Mouse (Mus musculus) thymus, postnatal 36 days (tissue): ENCODE measurements around the gene Mthfd1.

Source experiments
- DNase-seq, 2 experiments: peaks; one replicate each; pipeline ENCODE4 v3.0.0; 2022; ENCODE audit warnings: mixed read lengths in 2 of 2

The Mthfd1 gene

DNA sequence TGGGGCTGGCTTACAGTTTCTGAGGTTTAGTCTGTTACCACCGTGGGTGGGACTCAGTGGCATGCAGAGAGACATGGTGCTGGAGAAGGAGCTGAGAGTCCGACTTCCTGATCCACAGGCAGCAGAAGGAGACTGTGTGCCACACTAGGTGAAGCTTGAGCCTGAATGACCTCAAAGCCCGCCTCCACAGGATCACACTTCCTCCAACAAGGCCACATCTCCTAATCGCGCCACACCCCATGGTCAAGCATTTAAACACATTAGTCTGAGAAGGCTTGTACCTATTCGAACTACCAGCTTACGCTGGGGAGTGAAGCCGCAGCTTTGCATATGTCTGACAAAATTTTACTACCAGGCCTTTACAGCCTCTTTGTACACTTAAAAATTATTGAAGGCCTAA, 50.0 kb downstream of the Mthfd1 start:
- no peak for DNase-seq

DNA sequence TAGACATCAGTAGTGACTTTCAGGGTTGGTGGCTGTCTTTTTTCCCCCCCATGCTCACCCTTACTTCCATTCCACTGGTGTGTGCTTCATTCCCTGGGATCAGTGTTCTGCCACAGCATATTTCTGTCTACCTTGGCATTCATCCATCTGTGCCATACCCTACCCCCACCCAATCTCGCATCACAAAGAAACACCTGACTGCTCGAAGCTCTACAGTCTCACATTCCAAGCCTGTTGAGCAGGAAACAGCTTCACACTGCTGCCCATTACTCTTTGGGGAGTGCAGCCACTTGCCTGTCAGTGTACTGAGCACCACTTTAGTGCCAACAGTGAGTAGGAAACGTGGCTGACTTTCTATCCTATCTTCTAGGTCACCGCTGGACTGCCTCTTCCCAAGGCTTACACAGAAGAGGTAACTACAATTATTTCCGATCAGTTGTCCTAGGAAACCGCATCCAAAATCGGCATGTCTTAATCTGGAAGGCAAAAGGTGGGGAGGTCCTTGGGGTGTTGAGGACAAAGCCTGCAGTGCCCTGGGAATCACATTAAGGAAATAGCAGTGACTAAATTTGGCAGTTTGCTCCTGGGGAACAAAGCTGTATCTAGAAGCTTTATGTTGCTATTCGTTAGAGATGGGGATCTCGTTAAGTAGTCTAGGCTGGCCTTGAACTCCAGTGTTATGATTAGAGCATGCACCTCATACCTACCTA, 51.9 kb downstream of the Mthfd1 start:
- DNase-seq, result no peak

DNA sequence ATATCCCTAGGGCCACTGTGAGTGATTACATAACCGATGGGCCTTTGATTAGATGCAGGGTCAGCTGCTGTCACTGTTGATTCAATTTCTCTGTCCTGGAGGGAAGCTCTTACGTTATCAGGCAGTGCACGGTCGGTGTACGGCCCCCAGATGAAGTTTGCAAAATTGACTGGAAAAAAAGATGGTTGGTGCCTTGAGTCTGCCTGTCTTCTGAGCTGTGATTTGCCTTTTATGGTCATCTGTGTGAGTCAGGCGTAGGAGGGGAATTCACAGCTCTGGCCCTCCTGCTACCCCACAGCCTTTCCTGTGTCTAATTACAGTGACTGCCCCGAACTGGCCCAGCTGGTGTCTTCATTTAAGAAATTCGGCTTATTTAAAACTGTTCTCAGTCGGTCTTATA, 52.9 kb downstream of the Mthfd1 start:
- no peak for DNase-seq

DNA sequence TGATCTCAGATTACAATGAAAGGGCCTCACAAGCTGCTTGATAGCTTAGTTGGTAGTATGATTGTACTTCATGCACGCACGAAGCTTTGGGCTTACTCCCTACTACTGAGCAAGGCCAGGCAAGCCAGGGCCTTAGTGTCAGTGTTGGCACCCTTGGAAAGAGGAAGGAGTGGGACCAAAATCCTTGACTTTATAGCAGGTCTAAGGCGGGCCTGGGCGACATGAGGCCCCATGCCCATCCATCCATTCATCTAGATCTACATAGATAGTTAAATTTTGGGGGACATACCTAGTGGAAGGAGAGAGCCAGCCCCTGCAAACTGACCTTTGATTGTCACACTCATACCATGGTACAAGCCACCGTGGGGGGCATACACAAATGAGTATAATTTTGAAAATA, 53.3 kb downstream of the Mthfd1 start:
- DNase-seq, result no peak

DNA sequence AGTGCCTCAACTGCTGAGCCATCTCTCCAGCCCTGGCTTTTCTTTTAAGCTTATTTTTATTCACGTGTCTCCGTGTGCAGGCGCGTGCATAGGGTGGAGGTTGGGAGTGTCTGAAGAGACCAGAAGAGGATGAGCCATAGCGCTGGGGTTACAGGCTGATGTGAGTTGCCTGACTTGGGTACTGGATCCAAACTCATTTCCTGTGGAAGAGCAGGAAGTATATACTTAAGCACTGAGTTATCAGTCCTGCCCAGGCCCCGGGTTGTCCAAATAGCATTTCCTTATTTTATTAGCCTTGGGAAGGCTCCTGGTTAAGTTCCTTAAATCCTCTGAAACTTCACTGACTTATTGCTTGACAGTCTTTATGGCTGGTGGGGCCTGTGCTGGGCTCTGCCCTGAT, 54.9 kb downstream of the Mthfd1 start:
- DNase-seq, result no peak

DNA sequence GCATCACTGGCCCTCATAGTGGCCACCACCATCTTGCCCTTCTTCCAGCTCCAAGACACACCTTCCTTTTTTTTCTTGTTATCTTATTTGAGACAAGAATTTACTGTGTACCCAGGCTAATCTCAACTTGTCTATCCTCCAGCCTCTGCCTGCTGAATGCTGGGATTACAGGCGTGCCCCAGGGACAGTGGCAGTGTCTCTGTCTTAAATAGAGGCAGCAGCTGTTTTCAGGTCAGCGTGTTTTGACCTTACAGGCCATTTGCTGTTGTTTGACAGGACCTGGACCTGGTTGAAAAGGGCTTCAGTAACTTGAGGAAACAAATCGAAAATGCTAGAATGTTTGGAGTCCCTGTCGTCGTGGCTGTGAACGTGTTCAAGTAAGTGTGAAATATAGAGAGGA, 55.5 kb downstream of the Mthfd1 start:
- no peak for DNase-seq

DNA sequence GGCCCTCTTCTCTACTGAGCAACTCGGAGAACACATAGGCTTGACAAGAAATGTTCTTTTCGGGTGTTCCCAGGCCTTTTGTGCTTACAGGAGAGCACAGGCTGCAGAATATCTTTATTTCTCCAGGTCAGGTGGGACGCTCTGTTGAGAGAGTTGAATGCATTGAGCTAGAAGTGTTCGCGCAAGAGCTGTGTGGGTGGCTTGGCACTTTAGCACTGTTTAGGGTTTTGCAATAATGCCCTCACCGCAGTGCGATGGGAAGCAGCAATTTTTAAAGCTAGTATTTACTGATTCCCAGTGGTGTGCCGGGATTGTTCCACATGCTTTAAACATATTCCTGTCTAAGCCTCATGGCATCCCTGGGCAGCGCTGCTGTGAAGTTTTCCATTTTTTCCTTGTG, 56.1 kb downstream of the Mthfd1 start:
- no peak for DNase-seq

DNA sequence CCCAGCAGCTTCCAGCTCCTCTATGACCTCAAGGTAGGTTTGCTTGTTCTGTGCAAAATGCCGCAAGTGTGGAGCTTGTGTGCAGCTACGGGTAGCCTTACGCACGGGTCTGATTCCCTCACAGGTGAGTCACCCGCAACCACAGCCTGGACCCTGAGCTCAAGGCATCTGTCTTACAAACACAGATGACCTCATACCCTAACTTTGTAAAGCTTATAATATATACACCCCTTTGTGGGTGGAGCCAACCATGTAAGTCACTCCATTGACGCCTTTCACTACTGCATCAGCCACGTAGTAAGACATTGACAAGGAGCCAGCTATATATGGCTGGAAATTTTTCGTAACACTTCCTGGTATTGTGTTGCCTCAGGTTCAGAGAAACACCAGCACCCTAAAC, 56.9 kb downstream of the Mthfd1 start:
- no peak for DNase-seq

DNA sequence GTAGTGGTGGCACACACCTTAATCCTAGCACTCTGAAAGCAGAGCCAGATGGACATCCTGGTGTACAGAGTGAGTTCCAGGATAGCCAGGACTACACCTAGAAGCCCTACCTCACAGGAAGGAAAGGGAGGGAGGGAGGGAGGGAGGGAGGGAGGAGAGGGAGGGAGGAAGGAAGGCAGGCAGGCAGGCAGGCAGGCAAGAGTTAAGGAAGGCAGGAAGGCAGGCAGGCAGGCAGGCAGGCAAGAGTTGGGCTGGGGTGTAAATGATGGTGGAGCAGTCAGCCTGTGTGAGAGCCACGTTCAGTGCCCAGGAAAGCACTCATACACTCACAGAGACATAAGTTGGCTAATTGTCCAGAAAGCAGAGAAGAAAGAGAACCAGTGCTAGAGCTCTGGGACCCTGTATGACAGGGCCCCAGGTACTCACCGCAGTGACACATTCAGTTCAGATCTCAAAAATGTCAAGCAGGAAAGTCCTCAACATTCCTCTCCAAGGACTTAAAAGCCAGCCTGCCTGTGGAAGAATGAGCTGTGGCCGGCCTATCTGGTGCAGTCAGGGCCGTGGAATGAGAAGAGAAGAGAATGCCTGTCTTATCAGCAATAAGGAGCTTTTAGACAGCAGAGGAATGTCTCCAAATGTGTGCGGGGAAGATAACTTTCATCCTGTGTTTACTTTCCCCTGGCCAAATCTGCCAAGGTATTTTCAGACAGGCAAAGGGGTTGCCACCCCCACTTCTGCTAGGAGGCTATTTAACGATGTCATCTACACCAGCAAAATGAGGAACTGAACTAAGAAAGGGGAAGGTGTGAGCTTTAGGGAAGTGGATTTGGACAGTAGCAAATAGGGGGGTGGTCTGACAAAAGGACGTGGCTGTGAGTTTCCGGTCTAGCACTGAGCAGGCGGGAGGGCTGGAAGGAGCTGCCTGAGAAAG, 63.4 kb downstream of the Mthfd1 start:
- DNase-seq, result no peak

DNA sequence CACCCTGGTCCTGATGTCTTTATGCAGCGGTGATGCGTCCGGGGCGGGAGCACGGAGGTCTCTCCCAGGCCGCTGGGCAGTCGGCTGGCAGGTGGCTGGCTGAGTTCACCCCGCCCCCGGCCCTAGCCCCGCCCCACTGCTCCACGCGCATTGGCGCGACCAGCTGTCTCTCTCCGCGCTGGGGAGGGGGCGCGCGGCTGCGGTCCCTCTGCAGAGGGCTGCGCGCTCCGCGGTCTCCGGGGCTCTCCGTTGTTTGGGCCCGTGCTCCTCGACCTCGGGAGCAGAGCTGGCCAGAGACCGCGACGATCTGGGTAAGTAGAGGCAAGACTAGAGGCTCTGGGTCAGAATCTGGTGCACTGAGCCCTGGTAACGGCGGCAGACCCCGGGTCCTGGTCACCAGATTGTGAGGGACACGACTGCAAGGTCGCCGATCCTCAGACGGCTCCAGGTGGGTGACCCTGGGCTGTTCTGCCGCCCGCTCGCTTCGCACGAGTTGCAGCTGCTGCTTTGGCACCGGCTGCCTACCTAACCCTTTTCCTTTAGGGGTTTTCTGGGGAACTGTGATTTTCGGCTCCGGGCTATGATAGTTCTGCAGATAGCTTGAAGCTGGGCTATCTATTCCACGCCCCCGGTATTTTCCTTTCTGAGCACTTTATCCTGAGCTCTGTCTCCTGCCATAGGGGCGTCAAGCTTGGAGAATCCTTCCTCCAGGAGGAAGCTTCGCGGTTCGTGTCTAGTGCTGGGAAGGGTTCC, 69.8 kb downstream of the Mthfd1 start, which contains the start of gene Akap5:
Gene Akap5, plus strand, starts transcription at position 213 of the 753 bp plus-strand sequence.
- peak; percentile 68 to 70 for DNase-seq

DNA sequence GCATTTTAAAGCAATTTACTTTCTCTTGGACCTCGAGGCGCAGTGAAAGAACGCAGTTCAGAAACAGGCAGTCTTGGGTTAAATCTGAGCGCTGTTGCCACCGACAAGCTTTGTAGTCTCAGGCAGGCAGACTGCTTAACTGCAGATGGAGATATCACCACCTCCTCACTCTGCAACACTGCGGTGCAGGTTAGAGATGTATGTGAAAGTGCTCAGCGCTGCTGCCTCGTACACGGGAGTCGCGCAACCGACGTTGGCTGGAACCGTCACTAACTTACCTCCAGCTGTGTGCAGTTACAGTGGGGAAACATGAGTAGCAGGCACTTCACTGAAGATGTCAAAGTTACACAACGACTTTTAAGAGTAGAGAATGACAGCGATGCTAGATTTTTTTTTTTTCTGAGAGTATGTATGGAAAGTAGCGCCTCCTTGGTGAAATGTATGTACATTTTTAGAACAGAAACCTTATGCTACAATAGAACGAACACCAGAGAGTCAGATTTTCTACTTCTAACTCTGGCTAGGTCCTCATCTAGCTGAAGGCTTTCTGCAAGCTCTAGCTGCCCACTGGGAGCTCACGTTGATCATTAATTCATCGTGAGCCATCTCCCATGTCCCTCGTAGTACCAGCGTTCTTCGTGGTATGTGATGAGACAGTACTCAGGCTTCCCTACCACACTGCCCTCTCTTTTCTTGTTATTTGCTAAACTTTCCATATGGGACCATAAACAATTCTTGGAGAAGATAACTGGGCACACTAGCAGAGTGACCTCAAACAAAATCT, 71.5 kb downstream of the Mthfd1 start:
- no peak for DNase-seq

DNA sequence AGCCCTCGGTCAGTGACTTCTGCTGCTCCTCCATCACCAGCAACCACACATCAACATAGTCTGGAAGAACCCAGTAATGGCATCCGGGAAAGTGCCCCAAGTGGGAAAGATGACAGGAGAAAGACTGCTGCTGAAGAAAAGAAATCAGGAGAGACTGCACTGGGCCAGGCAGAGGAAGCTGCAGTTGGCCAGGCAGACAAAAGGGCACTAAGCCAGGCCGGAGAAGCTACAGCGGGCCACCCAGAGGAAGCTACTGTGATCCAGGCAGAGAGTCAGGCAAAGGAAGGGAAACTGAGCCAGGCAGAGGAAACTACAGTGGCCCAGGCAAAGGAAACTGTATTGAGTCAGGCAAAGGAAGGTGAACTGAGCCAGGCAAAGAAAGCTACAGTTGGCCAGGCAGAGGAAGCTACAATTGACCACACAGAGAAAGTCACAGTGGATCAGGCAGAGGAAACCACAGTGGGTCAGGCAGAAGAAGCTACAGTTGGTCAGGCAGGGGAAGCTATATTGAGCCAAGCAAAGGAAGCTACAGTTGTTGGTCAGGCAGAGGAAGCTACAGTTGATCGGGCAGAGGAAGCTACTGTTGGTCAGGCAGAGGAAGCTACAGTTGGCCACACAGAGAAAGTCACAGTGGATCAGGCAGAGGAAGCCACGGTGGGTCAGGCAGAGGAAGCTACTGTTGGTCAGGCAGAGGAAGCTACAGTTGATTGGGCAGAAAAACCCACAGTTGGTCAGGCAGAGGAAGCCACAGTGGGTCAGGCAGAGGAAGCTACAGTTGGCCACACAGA, 73.7 kb downstream of the Mthfd1 start:
- DNase-seq, result no peak

DNA sequence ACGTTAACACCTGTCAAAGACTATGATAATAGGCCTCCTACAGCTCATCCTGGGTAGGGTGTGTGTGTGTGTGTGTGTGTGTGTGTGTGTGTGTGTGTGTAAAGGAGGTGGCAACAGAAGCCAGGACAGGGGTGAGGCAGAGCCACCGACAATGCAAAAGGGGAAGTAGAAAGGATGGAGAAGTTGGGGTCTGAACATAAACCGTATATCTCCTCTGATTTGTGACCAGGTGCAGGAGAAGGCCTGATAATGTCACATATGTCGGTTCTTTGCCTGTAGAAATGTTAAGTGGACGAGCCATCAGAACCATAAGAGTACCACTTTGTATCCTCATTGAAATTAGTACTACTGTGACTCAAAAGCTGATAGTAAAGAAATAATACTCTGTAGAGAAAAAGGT, 78.6 kb downstream of the Mthfd1 start:
- no peak for DNase-seq

DNA sequence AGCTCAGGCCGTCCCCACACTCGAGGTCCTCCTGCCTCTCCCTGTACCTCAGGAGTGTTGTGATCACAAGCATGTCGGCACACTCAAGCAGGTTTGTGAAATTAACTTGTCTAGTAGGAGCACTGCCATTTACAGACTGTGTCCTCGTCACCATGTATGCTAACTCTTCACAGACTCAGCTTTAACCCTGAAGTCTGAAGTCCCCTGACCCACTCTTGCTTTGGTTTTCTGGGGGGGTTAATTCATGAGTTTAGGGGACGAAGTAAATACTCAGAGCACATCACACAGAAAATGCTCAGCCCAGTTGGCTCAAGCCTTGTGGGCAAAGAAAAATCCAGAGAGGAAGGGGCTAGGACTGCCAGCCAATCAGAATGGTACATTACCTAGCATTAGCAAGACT, 80.5 kb downstream of the Mthfd1 start:
- no peak for DNase-seq

DNA sequence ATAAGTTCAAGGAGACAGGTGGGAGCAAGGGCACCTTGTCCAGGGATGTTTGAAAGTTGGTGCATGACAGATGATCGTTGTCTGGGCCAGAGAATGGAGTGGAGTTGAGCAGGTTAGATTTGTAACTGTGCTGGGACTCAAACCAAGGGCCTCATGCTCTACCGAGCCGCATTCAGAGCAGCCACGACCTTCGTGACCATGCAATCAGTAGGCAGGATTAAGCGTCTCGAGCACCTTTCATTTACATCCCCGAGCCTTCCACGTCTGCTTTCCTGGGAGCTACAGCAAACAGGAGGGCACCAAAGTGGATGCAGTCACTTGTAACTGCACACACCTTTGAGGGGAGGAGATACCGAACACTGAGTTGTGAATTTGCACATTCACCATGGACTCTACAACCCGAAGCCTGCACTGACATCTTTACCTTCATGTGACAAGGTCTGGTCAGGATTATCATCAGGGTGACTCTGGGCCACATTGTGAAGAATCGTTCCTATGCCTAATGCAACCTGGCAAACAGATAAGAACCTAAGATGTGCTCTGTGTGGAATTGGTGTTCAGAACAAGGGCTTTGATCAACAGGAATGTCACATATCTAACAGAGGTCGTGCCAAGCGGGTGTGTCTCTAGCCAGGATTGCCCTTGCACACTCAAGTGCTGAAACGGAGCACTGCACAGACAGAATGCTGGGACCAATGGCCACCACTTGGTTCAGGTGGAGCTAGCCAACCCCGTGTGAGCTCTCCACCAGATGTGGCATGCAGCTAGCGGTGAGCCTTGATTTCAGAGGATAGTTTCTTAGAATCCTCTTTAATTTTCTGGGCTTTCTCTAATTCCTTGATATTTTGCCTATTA, 81.2 kb downstream of the Mthfd1 start:
- DNase-seq, result no peak

DNA sequence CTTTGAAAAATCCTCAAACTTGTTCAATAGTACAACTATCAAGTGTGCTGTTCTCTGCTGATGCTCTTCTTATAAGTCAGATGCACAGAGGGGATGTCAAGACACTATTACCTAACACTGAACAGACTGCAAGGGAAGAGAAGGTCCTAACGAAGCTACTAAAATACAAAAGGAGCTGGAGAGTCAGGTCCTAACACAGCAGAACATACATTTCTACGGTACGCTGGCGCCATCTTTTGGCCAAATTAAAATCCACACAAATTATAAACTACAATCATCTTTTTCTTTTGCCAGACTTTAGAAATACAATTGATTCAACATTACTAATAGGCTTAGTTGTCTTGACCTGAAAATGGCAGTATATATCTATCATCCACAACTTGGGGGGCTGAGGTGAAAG, 86.0 kb downstream of the Mthfd1 start:
- DNase-seq, result peak in 1 of 2 experiments; percentile 38

DNA sequence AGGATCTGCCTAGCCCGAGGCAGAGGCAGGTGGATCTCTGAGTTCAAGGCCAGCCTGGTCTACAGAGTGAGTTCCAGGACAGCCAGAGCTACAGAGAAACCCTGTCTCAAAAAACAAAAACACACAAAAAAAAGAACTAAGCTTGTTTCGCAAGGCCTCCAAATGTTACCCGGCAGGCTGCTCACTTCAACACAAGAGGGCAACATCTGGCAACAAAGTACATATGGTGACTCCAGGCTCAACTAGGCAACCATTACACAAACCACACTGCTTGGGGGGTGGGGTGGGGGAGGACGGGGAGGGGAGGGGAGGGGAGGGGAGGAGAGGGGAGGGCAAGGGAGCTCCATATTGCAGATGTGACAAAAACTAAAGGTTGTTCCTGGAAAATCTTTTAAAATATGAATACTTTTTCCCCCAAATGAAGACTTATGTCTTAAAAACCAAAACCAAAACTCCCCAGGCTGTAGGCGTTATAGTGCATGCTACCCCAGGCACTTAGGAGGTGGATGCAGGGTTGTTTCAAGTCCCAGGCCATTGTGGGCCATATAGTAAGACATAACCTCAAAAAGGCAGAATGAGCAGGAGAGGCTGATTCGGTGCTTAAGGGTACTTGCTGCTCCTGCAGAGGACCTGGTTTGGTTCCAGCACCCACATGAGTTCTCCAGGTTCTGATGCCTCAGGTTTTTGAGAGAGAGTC, 90.8 kb downstream of the Mthfd1 start:
- DNase-seq, result peak; percentile 43 to 56

DNA sequence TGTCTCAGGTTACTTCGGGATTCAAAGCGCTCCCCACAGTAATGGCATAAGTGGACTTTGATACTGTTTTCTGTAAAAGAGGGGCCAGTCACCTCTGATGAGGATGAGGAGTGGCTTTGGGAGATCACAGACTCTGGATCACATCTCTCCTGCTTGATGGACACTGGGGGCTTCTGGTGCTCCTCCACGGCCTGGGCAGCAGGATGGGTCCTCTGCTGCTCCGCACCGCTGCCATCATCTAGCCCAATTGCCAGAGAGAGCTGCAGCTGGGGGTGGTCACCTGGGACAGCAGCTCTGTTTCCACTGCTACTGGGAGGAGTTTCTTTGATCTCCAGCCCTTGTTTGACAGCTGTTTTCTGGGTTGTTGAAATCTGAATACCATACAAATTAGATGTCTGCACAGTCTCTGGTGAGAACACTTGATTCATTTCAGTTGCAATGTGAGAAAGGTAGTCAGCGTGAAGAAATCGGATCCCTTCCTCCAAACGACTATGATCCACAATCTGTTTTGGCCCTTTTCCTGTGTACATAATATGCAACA, 94.7 kb downstream of the Mthfd1 start:
- DNase-seq, result no peak

DNA sequence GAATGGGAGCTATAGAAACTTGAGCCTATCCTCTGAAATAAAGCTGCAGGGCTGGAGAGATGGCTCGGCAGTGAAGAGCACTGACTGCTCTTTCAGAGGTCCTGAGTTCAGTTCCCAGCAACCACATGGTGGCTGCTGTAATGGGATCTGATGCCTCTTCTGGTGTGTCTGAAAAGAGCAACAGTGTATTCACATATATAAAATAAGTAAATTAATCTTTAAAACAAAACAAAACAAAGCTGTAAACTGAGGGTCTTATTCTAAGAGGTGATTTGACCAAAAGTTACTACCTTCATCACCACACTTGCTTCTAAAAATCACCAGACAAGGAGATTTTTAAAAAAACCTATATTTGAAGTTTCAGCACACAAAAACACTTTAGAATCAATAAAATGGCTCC, 105.8 kb downstream of the Mthfd1 start:
- no peak for DNase-seq
